Mouse (Mus musculus): ENCODE results near the gene Cxcl15. TPM values are rescaled to one million over a fixed set of nuclear protein-coding genes. Genes with fewer than 3 reads are reported as not detected.

Cxcl15 gene
- polyA plus RNA-seq, 1 experiment = not detected

DNA sequence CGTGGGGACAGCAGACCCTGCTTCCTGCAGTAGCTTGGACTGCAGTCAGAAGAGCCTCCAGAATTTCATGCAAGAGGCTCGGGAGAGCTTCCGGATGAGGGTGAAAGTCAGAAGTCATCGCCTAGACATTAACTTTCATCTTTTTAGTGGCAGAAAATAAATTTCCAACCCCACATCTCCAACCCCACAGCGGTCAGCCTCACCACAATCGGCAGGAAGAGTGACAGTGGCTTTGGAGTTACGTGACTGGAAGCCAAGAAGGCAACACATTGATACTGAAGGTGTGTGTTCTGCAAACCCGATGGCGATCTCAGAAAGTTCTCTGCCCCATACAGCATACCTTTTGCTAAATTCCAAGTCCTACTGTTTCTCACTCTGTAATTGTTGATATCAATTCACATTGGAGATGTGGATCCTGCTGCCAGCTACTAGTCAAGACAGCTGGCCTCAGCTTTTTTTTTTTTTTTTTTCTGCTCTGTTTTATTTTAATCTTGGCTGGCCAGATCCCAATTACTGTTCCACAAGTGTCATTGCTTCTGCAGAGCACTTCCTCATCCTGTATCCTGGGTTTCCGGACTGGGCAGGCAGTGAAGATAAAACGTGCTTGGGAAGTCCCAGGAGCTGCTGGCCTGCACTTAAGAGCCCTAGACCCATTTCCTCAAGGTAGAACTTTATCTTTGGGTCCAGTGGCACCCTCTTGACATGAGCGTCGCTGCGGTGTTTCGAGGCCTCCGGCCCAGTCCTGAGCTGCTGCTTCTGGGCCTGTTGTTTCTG, 22.3 kb upstream of the Cxcl15 start, which contains the start of gene Pf4:
Gene Pf4, plus strand, starts transcription at position 556 of the 774 bp plus-strand sequence.
- H3K4me1 ChIP-seq (ENCODE audit: control insufficient read depth, insufficient read depth, low read length) = no peaks in the 10 kb centered on the region
- TF ChIP-seq POLR2A (IDR thresholded peaks at IDR 0.05; ENCODE audit: insufficient read depth, low read length) = no peak
- no peak for TF ChIP-seq CTCF (IDR thresholded peaks at IDR 0.05; ENCODE audit: low read depth, low read length)
- no peak for TF ChIP-seq EP300 (IDR thresholded peaks at IDR 0.05; ENCODE audit: insufficient read depth, low read depth, low read length)

GRCm38 (mm10) chr5:90775562-90775961, 18.8 kb upstream of the Cxcl15 start:
- TF ChIP-seq POLR2A (IDR thresholded peaks at IDR 0.05; ENCODE audit: insufficient read depth, low read length) (no peak), CTCF (IDR thresholded peaks at IDR 0.05; ENCODE audit: low read depth, low read length) (no peak), EP300 (IDR thresholded peaks at IDR 0.05; ENCODE audit: insufficient read depth, low read depth, low read length) (no peak)
- H3K9me3 ChIP-seq (replicated peaks; ENCODE audit: control insufficient read depth, insufficient read depth, low read length, poor library complexity, severe bottlenecking) = no peaks in the 10 kb centered on the region
- H3K4me1 ChIP-seq (ENCODE audit: control insufficient read depth, insufficient read depth, low read length) = no peaks in the 10 kb centered on the region
- no peak overlapping the region for H3K4me3 ChIP-seq (ENCODE audit: low read depth, low read length)
- no peaks in the 10 kb centered on the region; the same call in 1 of the 2 replicates for H3K27me3 ChIP-seq (ENCODE audit: control insufficient read depth, insufficient read depth, low read length, poor library complexity, severe bottlenecking)
- H3K27ac ChIP-seq (ENCODE audit: insufficient read depth, low read length) = no peak overlapping the region
- no peak overlapping the region for H3K9ac ChIP-seq (ENCODE audit: low read depth, poor library complexity, severe bottlenecking)
- H3K36me3 ChIP-seq (ENCODE audit: control insufficient read depth, insufficient read depth, low read length, poor library complexity, severe bottlenecking) = no peaks in the 10 kb centered on the region

More for the DNA sequence above, 22.3 kb upstream of the Cxcl15 start, which contains the start of gene Pf4:
- no peaks in the 10 kb centered on the region for H3K9me3 ChIP-seq (replicated peaks; ENCODE audit: control insufficient read depth, insufficient read depth, low read length, poor library complexity, severe bottlenecking)
- H3K4me3 ChIP-seq (ENCODE audit: low read depth, low read length) = no peak within 1 kb of the TSS
- no peak within 1 kb of the TSS for H3K27ac ChIP-seq (ENCODE audit: insufficient read depth, low read length)
- no peaks in the 10 kb centered on the region; the same call in 1 of the 2 replicates for H3K27me3 ChIP-seq (ENCODE audit: control insufficient read depth, insufficient read depth, low read length, poor library complexity, severe bottlenecking)
- H3K9ac ChIP-seq (ENCODE audit: low read depth, poor library complexity, severe bottlenecking) = no peak within 1 kb of the TSS
- no peaks in the 10 kb centered on the region for H3K36me3 ChIP-seq (ENCODE audit: control insufficient read depth, insufficient read depth, low read length, poor library complexity, severe bottlenecking)

DNA sequence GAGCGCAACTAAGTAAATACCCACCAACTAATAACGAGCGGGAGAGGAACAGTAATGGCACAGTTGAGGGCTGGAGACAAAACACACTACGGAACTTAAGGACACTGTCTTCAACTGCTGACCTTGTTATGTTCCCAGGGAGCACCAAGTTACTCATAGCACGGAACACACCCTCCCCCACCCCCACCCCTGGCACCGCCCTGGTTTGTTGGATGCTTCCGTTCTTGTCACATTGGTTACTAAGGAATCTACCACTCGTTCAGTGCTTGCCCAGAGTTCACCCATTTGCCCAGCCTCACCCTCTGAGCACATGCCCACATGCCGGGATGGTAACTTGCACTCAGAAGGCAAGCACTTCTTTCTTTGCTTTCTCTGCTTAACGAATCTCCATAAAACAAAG, 16.7 kb upstream of the Cxcl15 start:
- TF ChIP-seq POLR2A (IDR thresholded peaks at IDR 0.05; ENCODE audit: insufficient read depth, low read length) = no peak
- TF ChIP-seq CTCF (IDR thresholded peaks at IDR 0.05; ENCODE audit: low read depth, low read length) = no peak
- no peak for TF ChIP-seq EP300 (IDR thresholded peaks at IDR 0.05; ENCODE audit: insufficient read depth, low read depth, low read length)
- Histone ChIP-seq H3K9ac (ENCODE audit: low read depth, poor library complexity, severe bottlenecking) (no peak overlapping the region), H3K36me3 (ENCODE audit: control insufficient read depth, insufficient read depth, low read length, poor library complexity, severe bottlenecking) (no peaks in the 10 kb centered on the region)

DNA sequence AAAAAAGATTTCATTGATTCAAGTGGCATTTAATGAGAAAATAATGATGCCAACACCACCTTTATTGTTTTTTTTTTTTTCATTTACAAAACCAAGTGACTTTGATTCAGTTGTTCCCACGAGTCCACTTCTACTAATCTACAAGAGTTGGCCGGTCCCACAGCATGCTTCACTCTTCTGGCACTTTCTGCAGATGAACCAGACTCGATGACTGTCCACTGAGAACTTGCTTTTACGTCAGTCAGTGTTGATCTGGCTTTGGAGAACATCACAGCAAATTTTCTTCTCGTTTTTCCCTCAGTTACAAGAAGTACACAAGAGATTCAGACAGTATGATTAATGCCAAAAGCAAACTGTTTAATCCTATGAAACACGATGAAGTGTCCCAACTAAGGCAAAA, 15.5 kb upstream of the Cxcl15 start:
- no peak overlapping the region for H3K4me3 ChIP-seq (ENCODE audit: low read depth, low read length)
- no peak overlapping the region for H3K9ac ChIP-seq (ENCODE audit: low read depth, poor library complexity, severe bottlenecking)
- no peak overlapping the region for H3K27ac ChIP-seq (ENCODE audit: insufficient read depth, low read length)
- H3K4me1 ChIP-seq (ENCODE audit: control insufficient read depth, insufficient read depth, low read length) = no peaks in the 10 kb centered on the region
- no peaks in the 10 kb centered on the region for H3K36me3 ChIP-seq (ENCODE audit: control insufficient read depth, insufficient read depth, low read length, poor library complexity, severe bottlenecking)
- H3K9me3 ChIP-seq (replicated peaks; ENCODE audit: control insufficient read depth, insufficient read depth, low read length, poor library complexity, severe bottlenecking) = no peaks in the 10 kb centered on the region
- no peak for TF ChIP-seq EP300 (IDR thresholded peaks at IDR 0.05; ENCODE audit: insufficient read depth, low read depth, low read length)
- TF ChIP-seq CTCF (IDR thresholded peaks at IDR 0.05; ENCODE audit: low read depth, low read length) = no peak
- no peak for TF ChIP-seq POLR2A (IDR thresholded peaks at IDR 0.05; ENCODE audit: insufficient read depth, low read length)
- H3K27me3 ChIP-seq (ENCODE audit: control insufficient read depth, insufficient read depth, low read length, poor library complexity, severe bottlenecking) = no peaks in the 10 kb centered on the region

More for the DNA sequence above, 16.7 kb upstream of the Cxcl15 start:
- no peak overlapping the region for H3K4me3 ChIP-seq (ENCODE audit: low read depth, low read length)
- H3K9me3 ChIP-seq (replicated peaks; ENCODE audit: control insufficient read depth, insufficient read depth, low read length, poor library complexity, severe bottlenecking) = no peaks in the 10 kb centered on the region
- no peak overlapping the region for H3K27ac ChIP-seq (ENCODE audit: insufficient read depth, low read length)
- H3K27me3 ChIP-seq (ENCODE audit: control insufficient read depth, insufficient read depth, low read length, poor library complexity, severe bottlenecking) = no peaks in the 10 kb centered on the region
- H3K4me1 ChIP-seq (ENCODE audit: control insufficient read depth, insufficient read depth, low read length) = no peaks in the 10 kb centered on the region

DNA sequence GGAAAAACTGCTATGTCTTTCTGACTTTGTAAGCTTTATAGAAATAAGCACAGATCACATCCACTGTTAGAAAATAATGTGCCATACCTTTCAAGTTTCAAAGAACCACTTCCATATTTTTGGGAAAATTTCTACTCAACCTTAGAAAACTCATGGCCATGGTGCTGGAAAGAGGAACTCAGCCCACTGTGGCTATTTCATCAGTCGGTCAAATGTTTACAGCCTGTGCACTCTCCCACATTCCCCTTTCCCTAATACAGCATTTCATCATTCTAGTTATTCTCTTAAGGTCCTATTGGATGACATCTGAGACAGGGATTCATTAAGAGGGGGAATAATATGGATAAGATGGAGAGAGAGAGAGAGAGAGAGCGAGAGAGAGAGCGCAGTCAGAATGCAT, 10.6 kb upstream of the Cxcl15 start:
- no peaks in the 10 kb centered on the region for H3K27me3 ChIP-seq (ENCODE audit: control insufficient read depth, insufficient read depth, low read length, poor library complexity, severe bottlenecking)
- TF ChIP-seq CTCF (IDR thresholded peaks at IDR 0.05; ENCODE audit: low read depth, low read length) (no peak), EP300 (IDR thresholded peaks at IDR 0.05; ENCODE audit: insufficient read depth, low read depth, low read length) (no peak), POLR2A (IDR thresholded peaks at IDR 0.05; ENCODE audit: insufficient read depth, low read length) (no peak)

More for the DNA sequence above, 10.6 kb upstream of the Cxcl15 start:
- H3K4me3 ChIP-seq (ENCODE audit: low read depth, low read length) = no peak overlapping the region
- no peaks in the 10 kb centered on the region for H3K4me1 ChIP-seq (ENCODE audit: control insufficient read depth, insufficient read depth, low read length)
- no peak overlapping the region for H3K9ac ChIP-seq (ENCODE audit: low read depth, poor library complexity, severe bottlenecking)
- no peak overlapping the region for H3K27ac ChIP-seq (ENCODE audit: insufficient read depth, low read length)
- H3K36me3 ChIP-seq (ENCODE audit: control insufficient read depth, insufficient read depth, low read length, poor library complexity, severe bottlenecking) = no peaks in the 10 kb centered on the region
- H3K9me3 ChIP-seq (replicated peaks; ENCODE audit: control insufficient read depth, insufficient read depth, low read length, poor library complexity, severe bottlenecking) = no peaks in the 10 kb centered on the region
